Mouse (Mus musculus) myocyte (in vitro differentiated cells): ENCODE measurements at regions not wholly inside any gene's neighbourhood (a gene's known extent, or its start where the extent isn't known, plus 50 kb on each side); places are given as distances from the start of the nearest gene placed in this dataset.

ENCODE experiments used
- H3K27me3 ChIP-seq: one replicate; pipeline ENCODE4 v1.6.1; 2011; ENCODE audit not compliant: control insufficient read depth, insufficient read depth, insufficient read length
- H3K36me3 ChIP-seq: one replicate; pipeline ENCODE4 v1.6.1; 2011; ENCODE audit not compliant: control insufficient read depth, insufficient read depth
- H3K4me2 ChIP-seq: one replicate; pipeline ENCODE4 v1.6.1; 2011; ENCODE audit warnings: low read depth, control low read depth
- H3K4me3 ChIP-seq: one replicate; pipeline ENCODE4 v1.5.1; 2011; ENCODE audit warnings: mild to moderate bottlenecking, control low read depth, moderate library complexity
- H3K79me2 ChIP-seq: one replicate; pipeline ENCODE4 v1.6.1; 2011; ENCODE audit not compliant: control insufficient read depth, insufficient read depth
- H3ac ChIP-seq: one replicate; pipeline ENCODE4 v1.6.1; 2011; ENCODE audit not compliant: control insufficient read depth, insufficient read length
- CEBPB ChIP-seq: IDR thresholded peaks from 2 replicates; pipeline ENCODE4 v1.6.1; 2011; ENCODE audit warnings: mild to moderate bottlenecking, moderate library complexity; ENCODE audit not compliant: poor library complexity, insufficient read depth, severe bottlenecking
- E2F4 ChIP-seq: IDR thresholded peaks from one replicate; pipeline ENCODE4 v1.6.1; 2011; ENCODE audit warnings: mild to moderate bottlenecking, control low read depth, moderate library complexity; ENCODE audit not compliant: insufficient read depth
- MAX ChIP-seq: IDR thresholded peaks from one replicate; pipeline ENCODE4 v1.6.1; 2011; ENCODE audit warnings: low read depth, mild to moderate bottlenecking, control low read depth
- MYOD1 ChIP-seq, 3 experiments: IDR thresholded peaks; one replicate each; pipeline ENCODE4 v1.6.1; 2011; ENCODE audit warnings: control low read depth in 2 of 3, low read depth in 2 of 3, mild to moderate bottlenecking in 2 of 3, moderate library complexity in 1 of 3; ENCODE audit not compliant: insufficient read length in 2 of 3, control insufficient read depth in 1 of 3
- MYOG ChIP-seq, 3 experiments: IDR thresholded peaks; one replicate each; pipeline ENCODE4 v1.6.1; 2011; ENCODE audit warnings: control low read depth in 2 of 3, low read depth in 2 of 3, mild to moderate bottlenecking in 2 of 3; ENCODE audit not compliant: insufficient read length in 2 of 3, control insufficient read depth in 1 of 3, insufficient read depth in 1 of 3
- POLR2A ChIP-seq: IDR thresholded peaks from one replicate; pipeline ENCODE4 v1.6.1; 2011; ENCODE audit warnings: low read depth, mild to moderate bottlenecking, control low read depth, moderate library complexity; ENCODE audit not compliant: insufficient read length
- POLR2AphosphoS2 ChIP-seq: IDR thresholded peaks from one replicate; pipeline ENCODE4 v1.6.1; 2011; ENCODE audit warnings: low read depth, control low read depth; ENCODE audit not compliant: insufficient read length
- REST ChIP-seq: IDR thresholded peaks from one replicate; pipeline ENCODE4 v1.6.1; 2011; ENCODE audit warnings: mild to moderate bottlenecking, control low read depth, moderate library complexity; ENCODE audit not compliant: insufficient read depth, insufficient read length
- SRF ChIP-seq: IDR thresholded peaks from one replicate; pipeline ENCODE4 v1.6.1; 2011; ENCODE audit warnings: low read depth; ENCODE audit not compliant: control insufficient read depth, insufficient read length
- TCF12 ChIP-seq: IDR thresholded peaks from one replicate; pipeline ENCODE4 v1.6.1; 2011; ENCODE audit warnings: mild to moderate bottlenecking, control low read depth; ENCODE audit not compliant: poor library complexity, insufficient read depth, severe bottlenecking
- TCF3 ChIP-seq: IDR thresholded peaks from one replicate; pipeline ENCODE4 v1.6.1; 2011; ENCODE audit warnings: low read depth, control low read depth; ENCODE audit not compliant: insufficient read length
- USF1 ChIP-seq: IDR thresholded peaks from one replicate; pipeline ENCODE4 v1.6.1; 2011; ENCODE audit warnings: low read depth, mild to moderate bottlenecking, control low read depth, moderate library complexity

- no peaks in the 10 kb centered on the region for H3K36me3 ChIP-seq
- no peaks in the 10 kb centered on the region for H3K79me2 ChIP-seq
- TF ChIP-seq TCF3 = no peak
- no peak overlapping the region for H3ac ChIP-seq
- H3K4me3 ChIP-seq = no peak overlapping the region
- no peak overlapping the region for H3K4me2 ChIP-seq
- H3K27me3 ChIP-seq = no peaks in the 10 kb centered on the region
These were observed 238.1 kb downstream of the Cdh26 start for GRCm38 (mm10) chr2:178668451-178668850.

- Histone ChIP-seq H3K36me3 (no peaks in the 10 kb centered on the region), H3ac (no peak overlapping the region), H3K4me2 (no peak overlapping the region), H3K27me3 (no peaks in the 10 kb centered on the region), H3K4me3 (no peak overlapping the region), H3K79me2 (no peaks in the 10 kb centered on the region)
- TF ChIP-seq MYOD1 (IDR thresholded peaks at IDR 0.05; ENCODE audit: control insufficient read depth in 1 of 3, insufficient read length in 2 of 3, low read depth in 2 of 3) (no peak), TCF3 (no peak), MAX (no peak), POLR2AphosphoS2 (no peak), CEBPB (no peak), TCF12 (no peak), E2F4 (no peak), REST (no peak), POLR2A (no peak), SRF (no peak), MYOG (IDR thresholded peaks at IDR 0.05; ENCODE audit: control insufficient read depth in 1 of 3, insufficient read depth in 1 of 3, insufficient read length in 2 of 3, low read depth in 2 of 3) (no peak), USF1 (no peak)
These were observed 240.6 kb downstream of the Cdh26 start for GRCm38 (mm10) chr2:178670952-178671351.

- Histone ChIP-seq H3K27me3 (no peaks in the 10 kb centered on the region), H3K4me2 (no peak overlapping the region), H3K79me2 (no peaks in the 10 kb centered on the region), H3K4me3 (no peak overlapping the region), H3K36me3 (no peaks in the 10 kb centered on the region), H3ac (no peak overlapping the region)
- TF ChIP-seq TCF3 (no peak), MYOD1 (IDR thresholded peaks at IDR 0.05; ENCODE audit: control insufficient read depth in 1 of 3, insufficient read length in 2 of 3, low read depth in 2 of 3) (no peak), USF1 (no peak), MAX (no peak), TCF12 (no peak), E2F4 (no peak), POLR2AphosphoS2 (no peak), MYOG (IDR thresholded peaks at IDR 0.05; ENCODE audit: control insufficient read depth in 1 of 3, insufficient read depth in 1 of 3, insufficient read length in 2 of 3, low read depth in 2 of 3) (no peak), REST (no peak), SRF (no peak), CEBPB (no peak), POLR2A (no peak)
These were observed 243.3 kb downstream of the Cdh26 start for GRCm38 (mm10) chr2:178673621-178674020.

GRCm38 (mm10) chr2:178674621-178675020, 244.3 kb downstream of the Cdh26 start:
- TF ChIP-seq USF1 = no peak
- TF ChIP-seq POLR2AphosphoS2 = no peak
- TF ChIP-seq TCF12 = no peak
- no peak for TF ChIP-seq SRF
- no peak for TF ChIP-seq TCF3
- TF ChIP-seq POLR2A = no peak
- TF ChIP-seq E2F4 = no peak
- TF ChIP-seq MYOG (IDR thresholded peaks at IDR 0.05; ENCODE audit: control insufficient read depth in 1 of 3, insufficient read depth in 1 of 3, insufficient read length in 2 of 3, low read depth in 2 of 3) = no peak
- no peak for TF ChIP-seq MAX
- no peak for TF ChIP-seq REST
- TF ChIP-seq MYOD1 (IDR thresholded peaks at IDR 0.05; ENCODE audit: control insufficient read depth in 1 of 3, insufficient read length in 2 of 3, low read depth in 2 of 3) = no peak
- TF ChIP-seq CEBPB = no peak
- Histone ChIP-seq H3K4me3 (no peak overlapping the region), H3K36me3 (no peaks in the 10 kb centered on the region), H3K4me2 (no peak overlapping the region), H3ac (no peak overlapping the region), H3K79me2 (no peaks in the 10 kb centered on the region), H3K27me3 (no peaks in the 10 kb centered on the region)

- TF ChIP-seq POLR2AphosphoS2 (no peak), MYOG (IDR thresholded peaks at IDR 0.05; ENCODE audit: control insufficient read depth in 1 of 3, insufficient read depth in 1 of 3, insufficient read length in 2 of 3, low read depth in 2 of 3) (no peak), CEBPB (no peak), MYOD1 (IDR thresholded peaks at IDR 0.05; ENCODE audit: control insufficient read depth in 1 of 3, insufficient read length in 2 of 3, low read depth in 2 of 3) (no peak), TCF3 (no peak), SRF (no peak), POLR2A (no peak), E2F4 (no peak), MAX (no peak)
- H3K4me3 ChIP-seq = no peak overlapping the region
- no peaks in the 10 kb centered on the region for H3K79me2 ChIP-seq
- no peaks in the 10 kb centered on the region for H3K27me3 ChIP-seq
- no peak overlapping the region for H3ac ChIP-seq
- H3K36me3 ChIP-seq = no peaks in the 10 kb centered on the region
- no peak overlapping the region for H3K4me2 ChIP-seq
These were observed 246.6 kb downstream of the Cdh26 start for GRCm38 (mm10) chr2:178676970-178677369.
